Mouse (Mus musculus): ENCODE data around the gene Nipsnap1. TPM values are rescaled to one million over a fixed set of nuclear protein-coding genes. Genes with fewer than 3 reads are reported as not detected.

Gene Nipsnap1
- polyA plus RNA-seq, 1 experiment from 2014 or later: 116 TPM

GRCm38 (mm10) chr11:4838235-4838634 is 35.5 kb upstream of the Nipsnap1 start:
- 81% methylated on average over 1 of the region's 1 CpGs for WGBS
- H3K27me3 ChIP-seq (ENCODE audit: control insufficient read depth, insufficient read depth, low read length): no peaks in the 10 kb centered on the region

GRCm38 (mm10) chr11:4840942-4841526 is 32.7 kb upstream of the Nipsnap1 start:
- Histone ChIP-seq H3K4me1 (replicated peaks; ENCODE audit: control insufficient read depth, insufficient read depth, low read length) (no peaks in the 10 kb centered on the region), H3K9ac (no peak overlapping the region), H3K9me3 (ENCODE audit: control insufficient read depth, low read length) (no peaks in the 10 kb centered on the region), H3K27ac (no peak overlapping the region), H3K36me3 (replicated peaks; ENCODE audit: control insufficient read depth, insufficient read depth) (no peaks in the 10 kb centered on the region), H3K4me2 (replicated peaks) (no peak overlapping the region), H3K4me3 (replicated peaks; ENCODE audit: low read length) (no peak overlapping the region), H3K27me3 (ENCODE audit: control insufficient read depth, insufficient read depth, low read length) (no peaks in the 10 kb centered on the region)
- DNase-seq (ENCODE audit: low spot score) (no peak), ATAC-seq (ENCODE audit: low FRiP score) (no peak)
- 87% methylated on average over 3 of the region's 3 CpGs for WGBS

More at GRCm38 (mm10) chr11:4838235-4838634, 35.5 kb upstream of the Nipsnap1 start:
- Histone ChIP-seq H3K36me3 (replicated peaks; ENCODE audit: control insufficient read depth, insufficient read depth) (no peaks in the 10 kb centered on the region), H3K9me3 (ENCODE audit: control insufficient read depth, low read length) (no peaks in the 10 kb centered on the region), H3K4me1 (replicated peaks; ENCODE audit: control insufficient read depth, insufficient read depth, low read length) (no peaks in the 10 kb centered on the region), H3K9ac (no peak overlapping the region), H3K4me3 (replicated peaks; ENCODE audit: low read length) (no peak overlapping the region), H3K27ac (no peak overlapping the region), H3K4me2 (replicated peaks) (no peak overlapping the region)
- ATAC-seq (ENCODE audit: low FRiP score): no peak
- no peak for DNase-seq (ENCODE audit: low spot score)

- Histone ChIP-seq H3K27ac (peak overlapping the region; percentile 84), H3K4me3 (replicated peaks; ENCODE audit: low read length) (peak overlapping the region; percentile 69), H3K4me2 (replicated peaks) (peak overlapping the region; percentile 70), H3K36me3 (replicated peaks; ENCODE audit: control insufficient read depth, insufficient read depth) (no peaks in the 10 kb centered on the region), H3K9me3 (ENCODE audit: control insufficient read depth, low read length) (no peaks in the 10 kb centered on the region), H3K4me1 (replicated peaks; ENCODE audit: control insufficient read depth, insufficient read depth, low read length) (peaks cover 13% of the 10 kb centered on the region), H3K9ac (peak overlapping the region; percentile 83), H3K27me3 (ENCODE audit: control insufficient read depth, insufficient read depth, low read length) (no peaks in the 10 kb centered on the region)
- ATAC-seq (ENCODE audit: low FRiP score) (peak; percentile 53), DNase-seq (ENCODE audit: low spot score) (peak; percentile 44)
- WGBS: under 1% methylated on average over 50 of the region's 50 CpGs
These were observed 25.1 kb upstream of the Nipsnap1 start for GRCm38 (mm10) chr11:4848483-4849248.

GRCm38 (mm10) chr11:4849258-4849943 is 24.4 kb upstream of the Nipsnap1 start, which contains the start of gene Nf2:
TSS of gene Nf2 (minus strand) at chr11:4849536.
- no peaks in the 10 kb centered on the region for H3K36me3 ChIP-seq (replicated peaks; ENCODE audit: control insufficient read depth, insufficient read depth)
- H3K4me1 ChIP-seq (replicated peaks; ENCODE audit: control insufficient read depth, insufficient read depth, low read length): peaks cover 13% of the 10 kb centered on the region
- ATAC-seq (ENCODE audit: low FRiP score) (peak; percentile 99), DNase-seq (ENCODE audit: low spot score) (peak; percentile 96)
- peak within 1 kb of the TSS; percentile 69 for H3K4me3 ChIP-seq (replicated peaks; ENCODE audit: low read length)
- H3K27ac ChIP-seq: peak within 1 kb of the TSS; percentile 84
- no peaks in the 10 kb centered on the region for H3K9me3 ChIP-seq (ENCODE audit: control insufficient read depth, low read length)
- WGBS: under 1% methylated on average over 60 of the region's 60 CpGs
- peak within 1 kb of the TSS; percentile 70 for H3K4me2 ChIP-seq (replicated peaks)
- no peaks in the 10 kb centered on the region for H3K27me3 ChIP-seq (ENCODE audit: control insufficient read depth, insufficient read depth, low read length)
- H3K9ac ChIP-seq: peak within 1 kb of the TSS; percentile 83

GRCm38 (mm10) chr11:4850404-4850803 is 23.3 kb upstream of the Nipsnap1 start:
- Histone ChIP-seq H3K4me2 (replicated peaks) (0 out of 2 replicates have a peak overlapping the region, but pooled peaks have one; percentile 57), H3K9ac (no peak overlapping the region), H3K9me3 (ENCODE audit: control insufficient read depth, low read length) (no peaks in the 10 kb centered on the region), H3K4me3 (replicated peaks; ENCODE audit: low read length) (no peak overlapping the region), H3K36me3 (replicated peaks; ENCODE audit: control insufficient read depth, insufficient read depth) (no peaks in the 10 kb centered on the region), H3K27ac (no peak overlapping the region), H3K4me1 (replicated peaks; ENCODE audit: control insufficient read depth, insufficient read depth, low read length) (peaks cover 13% of the 10 kb centered on the region), H3K27me3 (ENCODE audit: control insufficient read depth, insufficient read depth, low read length) (no peaks in the 10 kb centered on the region)
- 92% methylated on average over 2 of the region's 2 CpGs for WGBS
- no peak for ATAC-seq (ENCODE audit: low FRiP score)
- DNase-seq (ENCODE audit: low spot score): no peak

GRCm38 (mm10) chr11:4853021-4853420 is 20.7 kb upstream of the Nipsnap1 start:
- Histone ChIP-seq H3K27ac (no peak overlapping the region), H3K4me3 (replicated peaks; ENCODE audit: low read length) (no peak overlapping the region), H3K36me3 (replicated peaks; ENCODE audit: control insufficient read depth, insufficient read depth) (no peaks in the 10 kb centered on the region), H3K9me3 (ENCODE audit: control insufficient read depth, low read length) (no peaks in the 10 kb centered on the region), H3K9ac (no peak overlapping the region), H3K4me1 (replicated peaks; ENCODE audit: control insufficient read depth, insufficient read depth, low read length) (peaks cover 4% of the 10 kb centered on the region), H3K4me2 (replicated peaks) (no peak overlapping the region), H3K27me3 (ENCODE audit: control insufficient read depth, insufficient read depth, low read length) (no peaks in the 10 kb centered on the region)
- no peak for ATAC-seq (ENCODE audit: low FRiP score)
- DNase-seq (ENCODE audit: low spot score): no peak

GRCm38 (mm10) chr11:4854181-4854580 is 19.6 kb upstream of the Nipsnap1 start:
- Histone ChIP-seq H3K9me3 (ENCODE audit: control insufficient read depth, low read length) (no peaks in the 10 kb centered on the region), H3K9ac (no peak overlapping the region), H3K4me2 (replicated peaks) (no peak overlapping the region), H3K36me3 (replicated peaks; ENCODE audit: control insufficient read depth, insufficient read depth) (no peaks in the 10 kb centered on the region), H3K4me1 (replicated peaks; ENCODE audit: control insufficient read depth, insufficient read depth, low read length) (no peaks in the 10 kb centered on the region), H3K27ac (no peak overlapping the region), H3K4me3 (replicated peaks; ENCODE audit: low read length) (no peak overlapping the region), H3K27me3 (ENCODE audit: control insufficient read depth, insufficient read depth, low read length) (no peaks in the 10 kb centered on the region)
- WGBS: 91% methylated on average over 5 of the region's 5 CpGs
- no peak for DNase-seq (ENCODE audit: low spot score)
- no peak for ATAC-seq (ENCODE audit: low FRiP score)

GRCm38 (mm10) chr11:4858416-4858815 is 15.3 kb upstream of the Nipsnap1 start:
- 55% methylated on average over 2 of the region's 2 CpGs for WGBS
- DNase-seq (ENCODE audit: low spot score) (no peak), ATAC-seq (ENCODE audit: low FRiP score) (no peak)

GRCm38 (mm10) chr11:4860986-4861385 is 12.8 kb upstream of the Nipsnap1 start:
- no peaks in the 10 kb centered on the region for H3K4me1 ChIP-seq (replicated peaks; ENCODE audit: control insufficient read depth, insufficient read depth, low read length)
- H3K9me3 ChIP-seq (ENCODE audit: control insufficient read depth, low read length): no peaks in the 10 kb centered on the region
- 59% methylated on average over 1 of the region's 1 CpGs for WGBS

More at GRCm38 (mm10) chr11:4858416-4858815, 15.3 kb upstream of the Nipsnap1 start:
- H3K4me1 ChIP-seq (replicated peaks; ENCODE audit: control insufficient read depth, insufficient read depth, low read length): no peaks in the 10 kb centered on the region
- no peak overlapping the region for H3K27ac ChIP-seq
- H3K27me3 ChIP-seq (ENCODE audit: control insufficient read depth, insufficient read depth, low read length): no peaks in the 10 kb centered on the region
- H3K4me2 ChIP-seq (replicated peaks): no peak overlapping the region
- no peak overlapping the region for H3K4me3 ChIP-seq (replicated peaks; ENCODE audit: low read length)
- no peaks in the 10 kb centered on the region for H3K9me3 ChIP-seq (ENCODE audit: control insufficient read depth, low read length)
- no peak overlapping the region for H3K9ac ChIP-seq
- no peaks in the 10 kb centered on the region for H3K36me3 ChIP-seq (replicated peaks; ENCODE audit: control insufficient read depth, insufficient read depth)

More at GRCm38 (mm10) chr11:4860986-4861385, 12.8 kb upstream of the Nipsnap1 start:
- no peak overlapping the region for H3K9ac ChIP-seq
- no peak overlapping the region for H3K4me2 ChIP-seq (replicated peaks)
- DNase-seq (ENCODE audit: low spot score) (no peak), ATAC-seq (ENCODE audit: low FRiP score) (no peak)
- no peaks in the 10 kb centered on the region for H3K27me3 ChIP-seq (ENCODE audit: control insufficient read depth, insufficient read depth, low read length)
- H3K27ac ChIP-seq: no peak overlapping the region
- H3K4me3 ChIP-seq (replicated peaks; ENCODE audit: low read length): no peak overlapping the region
- H3K36me3 ChIP-seq (replicated peaks; ENCODE audit: control insufficient read depth, insufficient read depth): no peaks in the 10 kb centered on the region

Data from hindbrain, embryonic 14.5 days (tissue).